Mouse (Mus musculus): Measurements from ENCODE around the gene Tm6sf2.
"Not testable (repeated sequence)": the region's sequence is repeated elsewhere in the genome, so short reads cannot be mapped to it uniquely, and the experiment has no call there.

Tm6sf2 gene

DNA sequence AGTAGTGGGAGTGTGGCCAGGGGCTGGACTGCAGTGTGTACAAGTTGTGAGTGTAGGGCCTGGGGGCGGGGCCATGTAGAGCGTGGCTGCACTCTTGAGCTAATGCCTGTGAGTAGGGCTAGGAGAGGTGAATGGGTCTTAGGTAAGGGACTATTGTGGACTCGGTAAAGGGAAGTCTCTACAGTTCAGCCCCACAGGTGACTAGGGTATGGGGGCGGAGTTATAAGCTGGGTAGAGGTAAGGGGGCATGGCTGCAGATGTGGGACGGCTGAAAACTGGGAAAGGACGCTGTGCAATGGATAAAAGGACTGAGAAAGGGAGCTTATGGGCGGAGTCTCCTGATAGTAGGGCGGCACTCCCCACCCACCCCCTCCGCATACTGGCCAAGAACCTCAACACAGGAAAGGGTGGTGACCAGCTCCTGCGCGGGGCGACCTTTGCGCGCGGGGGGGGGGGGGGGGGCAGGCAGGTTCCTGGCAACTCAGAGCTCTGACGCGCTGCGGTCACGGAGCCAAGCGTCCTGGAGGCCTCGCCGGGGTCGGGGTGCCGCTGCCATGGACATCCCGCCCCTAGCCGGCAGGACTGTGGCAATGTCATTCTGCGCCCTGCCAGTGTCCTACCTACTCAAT is at the start of gene Tm6sf2:
Tm6sf2 (plus strand) TSS at position 484 of the 629 bp plus-strand sequence.
- DNase-seq (ENCODE audit: inconsistent age in 2 of 2, low spot score in 1 of 2): peak; percentile 51 to 69

- no peak for DNase-seq (ENCODE audit: inconsistent age in 2 of 2, low spot score in 1 of 2)
These were observed 49.1 kb upstream of the Tm6sf2 start for GRCm38 (mm10) chr8:70023596-70023995.

GRCm38 (mm10) chr8:70026151-70026550 is 46.6 kb upstream of the Tm6sf2 start:
- DNase-seq (ENCODE audit: inconsistent age in 2 of 2, low spot score in 1 of 2): no peak

- DNase-seq (ENCODE audit: inconsistent age in 2 of 2, low spot score in 1 of 2): no peak
These were observed 42.5 kb upstream of the Tm6sf2 start for GRCm38 (mm10) chr8:70030255-70030654.

DNA sequence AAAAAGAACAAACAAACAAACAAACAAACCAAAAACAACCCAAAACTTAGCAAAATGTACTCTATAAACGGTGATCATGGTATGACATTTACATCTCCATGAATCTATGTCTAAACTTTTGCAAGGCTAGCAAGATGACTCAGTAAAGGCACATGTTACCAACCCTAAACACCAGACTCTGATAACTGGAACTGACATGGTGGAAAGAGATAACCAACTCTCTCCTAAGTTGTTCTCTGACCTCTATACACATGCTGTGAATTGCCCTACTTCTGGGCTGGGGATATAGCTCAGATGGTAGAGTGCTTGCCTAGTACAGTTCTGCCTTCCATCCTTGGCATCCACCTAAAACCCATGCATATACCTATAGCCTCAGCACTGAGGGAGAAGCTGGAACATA is 34.7 kb upstream of the Tm6sf2 start:
- no peak for DNase-seq (ENCODE audit: inconsistent age in 2 of 2, low spot score in 1 of 2)

GRCm38 (mm10) chr8:70041885-70042546 is 30.7 kb upstream of the Tm6sf2 start:
- DNase-seq (ENCODE audit: inconsistent age in 2 of 2, low spot score in 1 of 2): no peak

- DNase-seq (ENCODE audit: inconsistent age in 2 of 2, low spot score in 1 of 2): peak; percentile 97 to 99
These were observed 29.9 kb upstream of the Tm6sf2 start, which contains the start of the genes Mau2 and Sugp1 for GRCm38 (mm10) chr8:70042583-70043455. Gene Mau2, minus strand, starts transcription at chr8:70042734. Gene Sugp1, plus strand, starts transcription at chr8:70042813.

GRCm38 (mm10) chr8:70043996-70044395 is 28.7 kb upstream of the Tm6sf2 start:
- no peak for DNase-seq (ENCODE audit: inconsistent age in 2 of 2, low spot score in 1 of 2)

GRCm38 (mm10) chr8:70049662-70050061 is 23.1 kb upstream of the Tm6sf2 start:
- no peak for DNase-seq (ENCODE audit: inconsistent age in 2 of 2, low spot score in 1 of 2)

GRCm38 (mm10) chr8:70050434-70050833 is 22.3 kb upstream of the Tm6sf2 start:
- DNase-seq (ENCODE audit: inconsistent age in 2 of 2, low spot score in 1 of 2): not testable (repeated sequence)

DNA sequence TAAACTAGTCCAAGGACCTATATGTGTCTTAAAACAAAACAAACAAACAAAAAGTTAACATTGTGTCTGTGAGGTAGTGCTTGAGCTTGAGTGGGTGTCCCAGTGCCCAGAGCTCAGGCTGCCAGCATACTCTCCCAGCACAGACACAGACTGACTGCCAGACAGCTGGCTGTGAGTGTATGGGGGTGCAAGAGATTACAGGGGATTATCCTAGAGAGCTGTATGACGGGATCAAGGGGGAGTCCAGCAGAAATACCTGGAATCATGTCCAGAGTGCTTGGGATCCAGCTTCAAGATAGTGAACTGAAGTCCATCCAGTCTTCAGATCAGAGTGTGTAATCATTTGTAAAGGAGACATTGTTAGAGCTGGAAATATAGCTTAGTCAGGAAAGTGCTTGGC is 15.0 kb upstream of the Tm6sf2 start:
- DNase-seq (ENCODE audit: inconsistent age in 2 of 2, low spot score in 1 of 2): no peak

DNA sequence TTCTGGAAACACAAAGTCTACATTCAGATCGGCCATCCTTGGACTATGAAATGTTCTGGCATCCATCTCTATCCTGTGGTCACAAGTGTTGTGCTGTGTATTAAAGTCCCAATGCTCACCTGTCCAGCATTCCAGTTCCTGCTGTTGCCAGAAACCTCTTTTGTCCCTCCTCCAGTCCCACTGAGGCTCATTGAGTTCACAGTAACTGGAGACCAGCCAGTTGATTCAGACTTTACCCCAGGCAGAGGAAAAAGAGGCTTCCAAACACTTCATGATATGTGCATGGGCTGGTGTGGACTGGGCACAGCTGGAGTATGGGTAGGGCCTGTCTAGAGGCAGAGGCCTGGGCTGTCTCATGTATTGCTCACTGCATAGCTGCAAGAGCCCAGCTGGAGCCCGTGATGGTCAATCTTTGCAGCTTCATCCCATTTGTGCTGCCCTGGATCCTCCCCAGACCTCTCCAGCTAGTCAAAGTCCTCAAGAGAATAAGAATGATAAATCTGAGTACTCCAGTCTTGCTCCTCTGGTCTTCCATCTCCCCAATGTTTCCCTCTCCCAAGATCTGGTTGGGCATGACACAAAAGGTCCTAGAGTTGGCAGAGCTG is 786 bp upstream of the Tm6sf2 start:
- DNase-seq (ENCODE audit: inconsistent age in 2 of 2, low spot score in 1 of 2): peak in 1 of 2 experiments; percentile 26

GRCm38 (mm10) chr8:70073120-70073519 is 396 bp downstream of the Tm6sf2 start:
- DNase-seq (ENCODE audit: inconsistent age in 2 of 2, low spot score in 1 of 2): no peak

DNA sequence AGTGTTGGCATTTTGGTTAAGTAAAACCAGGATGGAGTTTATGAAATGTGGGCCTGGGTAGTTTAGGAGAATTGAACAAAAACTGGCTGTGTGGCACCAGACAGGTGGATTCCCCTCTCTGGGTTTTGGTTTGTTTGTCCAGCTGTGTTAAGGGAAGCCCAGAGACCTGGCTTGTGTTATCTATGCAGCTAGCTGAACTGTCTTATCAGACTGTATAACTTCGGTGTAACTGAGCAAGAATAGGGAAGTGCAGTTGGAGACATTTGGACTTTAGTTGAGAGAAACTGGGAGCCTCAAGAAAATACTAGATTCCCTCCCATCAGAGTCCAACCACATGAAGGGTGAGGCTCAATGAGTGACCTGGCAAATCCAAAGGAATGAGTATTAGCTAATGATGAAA is 958 bp downstream of the Tm6sf2 start:
- DNase-seq (ENCODE audit: inconsistent age in 2 of 2, low spot score in 1 of 2): no peak

DNA sequence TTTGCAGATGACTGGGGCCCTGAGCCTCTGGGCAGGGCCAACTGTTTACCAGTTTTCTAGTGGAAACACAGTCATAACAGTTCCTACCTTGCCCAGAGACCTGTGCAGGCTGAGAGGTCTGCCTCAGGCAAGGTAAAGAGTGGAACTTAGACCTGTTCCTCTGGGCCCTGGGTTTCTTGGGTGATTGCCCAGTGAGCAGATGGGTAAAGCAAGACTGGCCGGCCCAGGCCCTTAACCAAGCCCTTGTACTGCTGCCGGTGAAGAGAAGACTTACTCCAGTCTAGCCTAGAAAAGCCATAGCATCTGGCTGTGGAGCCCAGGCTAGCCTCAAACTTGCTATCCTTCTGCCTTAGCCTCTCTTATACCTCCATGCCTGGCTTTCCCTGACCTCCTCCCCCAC is 9.3 kb downstream of the Tm6sf2 start:
- DNase-seq (ENCODE audit: inconsistent age in 2 of 2, low spot score in 1 of 2): no peak

DNA sequence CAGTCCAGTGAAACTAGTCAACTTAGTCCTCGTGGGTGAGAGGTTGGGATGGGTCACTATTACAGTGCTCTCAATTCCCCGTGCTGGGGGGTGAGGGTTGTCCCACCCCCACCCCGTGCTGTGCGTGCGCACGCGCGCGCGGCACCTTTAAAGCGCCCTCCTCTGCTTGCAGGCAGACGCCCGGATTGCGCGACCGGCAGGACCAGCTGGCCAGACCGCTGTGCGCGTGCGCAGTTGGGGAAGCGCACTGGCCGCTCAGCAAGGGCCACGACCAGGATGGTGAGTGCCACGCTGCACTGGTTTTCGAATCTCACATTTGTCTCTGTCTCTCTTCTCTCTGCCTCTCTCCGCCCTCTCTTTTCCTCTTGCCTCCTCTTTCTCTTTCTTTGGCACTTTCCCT is 10.6 kb downstream of the Tm6sf2 start, which contains the start of gene Hapln4:
Hapln4 (plus strand) TSS at position 173 of the 400 bp plus-strand sequence.
- peak; percentile 65 to 76 for DNase-seq (ENCODE audit: inconsistent age in 2 of 2, low spot score in 1 of 2)

GRCm38 (mm10) chr8:70084191-70085065 is 11.7 kb downstream of the Tm6sf2 start:
- peak in 1 of 2 experiments; percentile 52 for DNase-seq (ENCODE audit: inconsistent age in 2 of 2, low spot score in 1 of 2)

DNA sequence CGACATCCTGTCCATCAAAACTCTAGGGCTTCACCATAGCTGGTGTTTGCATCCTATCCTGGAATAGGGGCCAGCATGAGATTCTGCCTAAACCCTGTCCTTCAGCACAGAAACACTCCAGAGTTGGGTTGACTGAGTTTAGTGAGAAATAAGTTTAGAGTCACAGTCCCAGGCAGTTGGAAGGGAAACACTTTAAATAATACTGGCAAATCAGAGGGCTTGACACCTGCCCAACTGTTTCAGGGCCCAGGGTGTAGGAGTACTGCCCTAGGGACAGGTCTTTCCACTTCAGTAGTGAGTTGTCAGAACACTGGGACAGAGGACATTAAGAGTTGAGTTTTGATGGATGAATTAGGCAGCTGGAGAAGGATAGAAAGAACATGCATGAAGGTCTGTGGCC is 13.4 kb downstream of the Tm6sf2 start:
- no peak for DNase-seq (ENCODE audit: inconsistent age in 2 of 2, low spot score in 1 of 2)

DNA sequence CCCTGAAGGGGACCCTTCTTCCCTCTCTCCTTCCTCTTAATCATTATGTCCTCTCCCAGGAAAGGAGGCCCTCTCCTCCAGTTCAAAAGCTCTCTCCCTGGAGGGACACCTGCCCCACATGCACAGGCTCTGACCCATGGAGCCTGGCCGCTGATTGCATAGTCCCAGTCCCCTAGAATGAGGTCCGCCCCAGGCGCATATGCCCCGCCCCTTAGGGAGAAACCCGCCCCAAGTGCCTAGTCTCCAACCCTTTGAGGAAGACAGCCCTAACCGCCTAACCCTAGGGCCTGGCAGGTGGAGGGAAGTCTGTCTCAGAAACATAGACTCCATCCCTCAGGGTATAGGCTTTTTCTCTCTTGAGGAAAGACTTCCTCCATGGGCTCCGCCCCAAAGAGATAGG is 14.5 kb downstream of the Tm6sf2 start:
- peak in 1 of 2 experiments; percentile 42 for DNase-seq (ENCODE audit: inconsistent age in 2 of 2, low spot score in 1 of 2)

All from adrenal gland, adult (tissue).